Mouse (Mus musculus): ENCODE measurements around the gene Thap7. TPM values are rescaled to one million over a fixed set of nuclear protein-coding genes. Genes with fewer than 3 reads are reported as not detected.

Gene Thap7
- total RNA-seq, 1 experiment = 32.9 TPM

DNA sequence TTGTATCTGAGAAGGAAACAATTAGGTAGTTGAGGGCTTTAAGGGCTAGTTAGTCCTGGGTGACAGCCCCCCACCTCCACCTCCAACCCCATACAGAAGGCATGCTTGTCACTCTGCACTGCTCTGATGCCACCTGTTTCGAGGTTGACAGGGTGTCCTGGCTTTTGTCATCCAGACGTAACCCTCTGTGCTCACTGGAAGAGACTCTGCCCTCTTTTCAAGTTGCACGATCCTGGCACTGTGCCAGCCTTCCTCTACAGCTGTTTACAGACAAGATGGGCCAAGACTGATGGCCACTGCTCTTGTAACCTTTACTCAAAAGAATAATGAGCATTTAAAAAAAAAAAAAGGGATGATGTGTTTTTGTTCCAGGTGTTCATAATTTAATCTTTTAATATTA is 44.4 kb downstream of the Thap7 start:
- H3K36me3 ChIP-seq (ENCODE audit: control insufficient read depth, insufficient read depth, low read length, poor library complexity, severe bottlenecking) = peaks cover 25% of the 10 kb centered on the region
- no peak overlapping the region for H3K9ac ChIP-seq (ENCODE audit: insufficient read depth, low read depth, low read length, poor library complexity, severe bottlenecking)

DNA sequence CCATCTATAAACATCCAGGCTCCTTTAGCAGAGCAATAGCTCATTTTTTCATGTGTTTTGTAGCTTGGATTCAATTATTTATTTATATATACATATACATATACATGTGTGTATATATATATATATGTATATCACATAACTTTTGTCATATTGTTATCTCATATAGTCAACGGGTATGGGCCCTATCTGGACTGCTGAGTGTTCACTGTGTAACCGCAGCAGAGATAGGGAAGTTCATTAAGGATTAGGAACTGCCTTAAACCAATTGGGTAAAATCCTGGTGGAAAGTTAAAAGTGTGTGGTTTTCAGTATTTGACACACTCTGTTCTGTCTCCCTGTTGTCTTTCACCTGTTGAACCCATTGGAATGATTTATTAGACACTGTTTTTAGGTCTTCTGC is 49.5 kb downstream of the Thap7 start:
- Histone ChIP-seq H3K36me3 (ENCODE audit: control insufficient read depth, insufficient read depth, low read length, poor library complexity, severe bottlenecking) (peaks cover 21% of the 10 kb centered on the region), H3K4me1 (ENCODE audit: control insufficient read depth in 2 of 2, insufficient read depth in 2 of 2, low read length in 2 of 2, poor library complexity in 1 of 2) (peaks cover 2 to 5% of the 10 kb centered on the region in 2 experiments; a peak in 1 of 4 replicates), H3K4me3 (ENCODE audit: insufficient read depth in 1 of 2, low read depth in 1 of 2, low read length in 2 of 2, poor library complexity in 1 of 2, severe bottlenecking in 1 of 2) (no peak overlapping the region), H3K9me3 (ENCODE audit: control insufficient read depth, insufficient read depth, low read depth, low read length) (no peaks in the 10 kb centered on the region), H3K9ac (ENCODE audit: insufficient read depth, low read depth, low read length, poor library complexity, severe bottlenecking) (no peak overlapping the region), H3K27ac (ENCODE audit: insufficient read depth, low read depth, low read length, poor library complexity, severe bottlenecking) (no peak overlapping the region)
- no peak for DNase-seq (ENCODE audit: low read depth, low spot score)
- TF ChIP-seq HCFC1 (IDR thresholded peaks at IDR 0.05; ENCODE audit: borderline replicate concordance, insufficient read depth, low read length) (no peak), ZNF384 (IDR thresholded peaks at IDR 0.05; ENCODE audit: low read depth, low read length) (no peak), CHD2 (IDR thresholded peaks at IDR 0.05; ENCODE audit: low read depth, low read length) (no peak), MAFK (IDR thresholded peaks at IDR 0.05; ENCODE audit: insufficient read depth, low read depth, low read length) (no peak), ZC3H11A (IDR thresholded peaks at IDR 0.05; ENCODE audit: borderline replicate concordance, low read depth, low read length) (no peak)
- in situ Hi-C loops (cut with MboI; ENCODE audit: low sequenced_read_pairs in 2 of 2, unreplicated experiment in 2 of 2) = no loop called here

More for the DNA sequence above, 44.4 kb downstream of the Thap7 start:
- no peak overlapping the region for H3K27ac ChIP-seq (ENCODE audit: insufficient read depth, low read depth, low read length, poor library complexity, severe bottlenecking)
- no peaks in the 10 kb centered on the region for H3K9me3 ChIP-seq (ENCODE audit: control insufficient read depth, insufficient read depth, low read depth, low read length)
- DNase-seq (ENCODE audit: low read depth, low spot score) = no peak
- H3K4me1 ChIP-seq (ENCODE audit: control insufficient read depth in 2 of 2, insufficient read depth in 2 of 2, low read length in 2 of 2, poor library complexity in 1 of 2) = 0 out of 4 replicates have a peak, but pooled peaks cover 0 to 3% of the 10 kb centered on the region in 2 experiments
- TF ChIP-seq ZNF384 (IDR thresholded peaks at IDR 0.05; ENCODE audit: low read depth, low read length) = no peak
- in situ Hi-C loops (cut with MboI; ENCODE audit: low sequenced_read_pairs in 2 of 2, unreplicated experiment in 2 of 2) = no loop called here
- H3K4me3 ChIP-seq (ENCODE audit: insufficient read depth in 1 of 2, low read depth in 1 of 2, low read length in 2 of 2, poor library complexity in 1 of 2, severe bottlenecking in 1 of 2) = no peak overlapping the region

DNA sequence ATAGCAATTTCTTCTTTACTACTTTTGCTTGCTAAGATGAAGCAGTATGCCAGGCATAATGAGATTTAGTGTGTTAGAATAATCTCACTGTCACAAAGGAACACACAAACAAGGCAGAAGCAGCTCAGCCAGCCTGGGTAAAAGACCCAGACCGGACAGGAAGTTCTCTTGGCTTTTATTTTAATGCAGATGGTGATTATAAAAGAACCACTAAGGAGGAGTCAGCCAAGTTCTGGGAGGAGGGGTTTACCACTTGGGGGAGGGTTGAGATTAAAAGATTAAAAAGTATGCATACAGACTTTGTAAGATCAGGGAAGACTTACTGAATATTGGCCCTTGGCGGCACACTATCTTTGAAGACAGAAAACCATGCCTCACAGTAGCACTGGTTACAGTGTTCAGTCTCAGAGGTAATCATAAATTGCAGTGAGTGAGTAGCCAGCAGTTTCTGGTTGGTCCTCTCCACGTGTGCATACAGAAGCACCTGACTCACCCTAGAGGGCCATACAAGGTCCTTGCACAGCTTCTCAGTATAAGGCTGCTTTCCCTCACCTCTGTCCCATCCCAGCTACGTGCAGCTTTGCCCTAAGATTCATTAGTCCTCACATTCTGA is 52.5 kb downstream of the Thap7 start:
- in situ Hi-C loops (cut with MboI; ENCODE audit: low sequenced_read_pairs in 2 of 2, unreplicated experiment in 2 of 2) = no loop called here
- H3K27ac ChIP-seq (ENCODE audit: insufficient read depth, low read depth, low read length, poor library complexity, severe bottlenecking) = peak overlapping the region; percentile 68
- no peak for TF ChIP-seq MAFK (IDR thresholded peaks at IDR 0.05; ENCODE audit: insufficient read depth, low read depth, low read length)
- TF ChIP-seq ZC3H11A (IDR thresholded peaks at IDR 0.05; ENCODE audit: borderline replicate concordance, low read depth, low read length) = no peak
- no peak for TF ChIP-seq HCFC1 (IDR thresholded peaks at IDR 0.05; ENCODE audit: borderline replicate concordance, insufficient read depth, low read length)
- no peak for TF ChIP-seq CHD2 (IDR thresholded peaks at IDR 0.05; ENCODE audit: low read depth, low read length)
- no peak for DNase-seq (ENCODE audit: low read depth, low spot score)
- H3K9ac ChIP-seq (ENCODE audit: insufficient read depth, low read depth, low read length, poor library complexity, severe bottlenecking) = peak overlapping the region; percentile 50; the same call in 1 of the 2 replicates
- H3K9me3 ChIP-seq (ENCODE audit: control insufficient read depth, insufficient read depth, low read depth, low read length) = no peaks in the 10 kb centered on the region
- peaks cover 9% of the 10 kb centered on the region for H3K36me3 ChIP-seq (ENCODE audit: control insufficient read depth, insufficient read depth, low read length, poor library complexity, severe bottlenecking)
- H3K4me3 ChIP-seq (ENCODE audit: insufficient read depth in 1 of 2, low read depth in 1 of 2, low read length in 2 of 2, poor library complexity in 1 of 2, severe bottlenecking in 1 of 2) = no peak overlapping the region; a peak in 1 of 4 replicates
- H3K4me1 ChIP-seq (ENCODE audit: control insufficient read depth in 2 of 2, insufficient read depth in 2 of 2, low read length in 2 of 2, poor library complexity in 1 of 2) = peaks cover 2 to 5% of the 10 kb centered on the region in 2 experiments; a peak in 1 of 4 replicates

Other genes with a start within 250 kb of the Thap7 start
- 0.09 TPM in 1 of 2 replicates, not detected in the other for gene Serpind1, start 199.8 kb downstream of the Thap7 start, total RNA-seq (2012; rRNA removed)
- 5.2 and 7.5 TPM in 2 replicates for gene Snap29, start 125.2 kb downstream of the Thap7 start, total RNA-seq (2012; rRNA removed)
- gene Pi4ka, start 124.8 kb downstream of the Thap7 start, total RNA-seq (2012; rRNA removed) = 42.5 and 45.4 TPM in 2 replicates
- gene Crkl, start 79.1 kb downstream of the Thap7 start, total RNA-seq (2012; rRNA removed) = 23.7 and 28.2 TPM in 2 replicates
- gene Aifm3, start 41.5 kb downstream of the Thap7 start, total RNA-seq (2012; rRNA removed) = 3.0 and 5.7 TPM in 2 replicates
- 63.1 and 89.0 TPM in 2 replicates for gene Lztr1, start 22.4 kb downstream of the Thap7 start, total RNA-seq (2012; rRNA removed)
- gene Lrrc74b, start 30.1 kb upstream of the Thap7 start, total RNA-seq (2012; rRNA removed) = 0.09 TPM in 1 of 2 replicates, not detected in the other
- 0.09 and 0.42 TPM in 2 replicates for gene P2rx6, start 30.7 kb upstream of the Thap7 start, total RNA-seq (2012; rRNA removed)
- 2.9 and 6.9 TPM in 2 replicates for gene Slc7a4, start 52.1 kb upstream of the Thap7 start, total RNA-seq (2012; rRNA removed)
- 123 and 130 TPM in 2 replicates for gene Smpd4, start 88.2 kb upstream of the Thap7 start, total RNA-seq (2012; rRNA removed)
- 2.3 and 4.5 TPM in 2 replicates for gene Ccdc74a, start 115.3 kb upstream of the Thap7 start, total RNA-seq (2012; rRNA removed)
- gene Med15, start 201.8 kb upstream of the Thap7 start, total RNA-seq (2012; rRNA removed) = 32.7 and 36.6 TPM in 2 replicates
- 48.5 and 64.7 TPM in 2 replicates for gene Klhl22, start 228.5 kb upstream of the Thap7 start, total RNA-seq (2012; rRNA removed)

Data from ES-E14 (cell line).